Mouse (Mus musculus) gastrocnemius, adult 18-20 months (tissue): ENCODE measurements at regions not wholly inside any gene's neighbourhood (a gene's known extent, or its start where the extent isn't known, plus 50 kb on each side); places are given as distances from the start of the nearest gene placed in this dataset.
"Not testable (repeated sequence)": the region's sequence is repeated elsewhere in the genome, so short reads cannot be mapped to it uniquely, and the experiment has no call there.

Experiments used
- DNase-seq: peaks from one replicate; pipeline ENCODE4 v3.0.0; 2021; ENCODE audit warnings: low spot score

DNA sequence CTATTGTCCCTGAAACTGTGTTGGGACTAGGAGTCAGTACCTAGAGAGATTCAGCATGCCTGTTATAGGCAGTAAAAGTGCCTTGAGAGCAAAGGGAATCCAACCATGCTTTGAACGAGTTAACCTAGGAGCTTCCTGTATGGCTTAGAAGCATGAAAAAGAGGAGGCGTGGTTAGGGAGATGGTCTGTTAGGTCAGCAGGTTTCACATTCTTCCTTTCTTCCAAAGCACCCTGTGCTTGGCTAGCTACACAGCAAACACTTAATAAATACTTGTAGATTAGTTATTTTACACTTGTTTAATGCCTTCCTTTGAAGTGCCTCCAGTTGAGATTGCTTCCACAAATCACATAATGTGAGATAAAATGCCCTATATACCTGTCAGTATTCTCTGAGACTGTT is 284.9 kb upstream of the Adgra3 start:
- no peak for DNase-seq

DNA sequence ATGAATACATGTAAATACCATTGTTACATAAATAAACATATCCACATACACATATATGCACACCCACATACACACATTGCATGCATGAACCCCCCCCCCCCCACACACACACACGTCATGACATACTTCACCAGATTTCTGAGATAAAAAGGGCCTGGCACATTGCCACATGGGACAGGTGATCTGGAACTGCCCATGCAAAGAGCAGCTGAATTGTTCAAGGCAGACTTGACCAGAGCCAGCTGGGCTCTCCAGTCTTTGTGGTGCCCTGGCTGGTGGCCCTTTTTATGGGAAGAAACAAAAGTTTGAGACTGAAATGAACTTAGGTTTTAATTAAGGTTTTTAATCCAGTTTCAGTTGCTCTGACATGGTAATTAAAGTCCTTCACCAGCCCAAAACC is 250.7 kb upstream of the Adgra3 start:
- DNase-seq, result no peak

DNA sequence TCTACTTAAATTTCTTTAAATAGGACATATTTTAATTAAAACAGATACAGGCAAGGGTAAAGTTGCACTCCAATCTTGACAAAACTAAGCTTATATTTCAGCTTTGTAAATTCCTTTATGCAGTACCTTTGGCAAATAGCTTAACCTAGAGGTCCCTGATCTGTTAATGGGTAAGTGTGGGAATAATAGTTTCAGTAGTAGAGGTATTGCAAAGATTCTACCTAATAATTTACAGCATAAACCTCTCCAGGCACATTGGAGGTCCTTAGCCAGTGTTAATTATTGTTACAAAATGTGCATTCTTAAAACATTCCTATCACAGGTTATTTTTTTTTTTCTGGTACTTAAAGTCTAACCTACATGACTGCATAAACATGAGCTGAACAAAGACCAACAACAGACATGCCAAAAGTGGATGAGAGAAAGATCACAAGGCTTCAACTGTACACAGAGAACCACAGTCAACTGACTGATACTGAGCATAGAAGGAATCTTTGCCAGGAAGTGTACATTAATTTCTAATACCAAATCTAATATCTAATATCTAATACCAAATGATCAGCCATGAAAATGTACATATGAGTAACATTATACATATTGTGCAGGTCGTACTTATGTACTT is 245.2 kb upstream of the Adgra3 start:
- no peak for DNase-seq

DNA sequence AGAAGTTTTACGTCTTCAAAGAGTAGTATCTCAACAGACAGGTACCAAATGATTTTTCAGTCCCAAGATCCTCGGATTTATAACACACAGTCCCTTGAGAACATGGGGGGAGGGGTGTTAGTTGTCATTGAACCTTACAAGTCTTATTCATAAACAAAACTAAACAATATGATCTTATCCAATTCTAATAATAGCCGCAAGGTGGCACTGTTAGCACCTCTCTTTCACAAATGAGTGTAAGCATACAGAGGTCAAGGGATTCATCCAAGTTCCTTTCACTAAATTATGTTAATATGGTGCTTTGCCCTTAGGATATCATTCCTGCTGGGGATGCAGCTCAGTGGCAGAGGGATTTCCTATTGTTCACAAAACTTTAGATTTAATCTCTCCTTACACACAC is 235.0 kb upstream of the Adgra3 start:
- no peak for DNase-seq

DNA sequence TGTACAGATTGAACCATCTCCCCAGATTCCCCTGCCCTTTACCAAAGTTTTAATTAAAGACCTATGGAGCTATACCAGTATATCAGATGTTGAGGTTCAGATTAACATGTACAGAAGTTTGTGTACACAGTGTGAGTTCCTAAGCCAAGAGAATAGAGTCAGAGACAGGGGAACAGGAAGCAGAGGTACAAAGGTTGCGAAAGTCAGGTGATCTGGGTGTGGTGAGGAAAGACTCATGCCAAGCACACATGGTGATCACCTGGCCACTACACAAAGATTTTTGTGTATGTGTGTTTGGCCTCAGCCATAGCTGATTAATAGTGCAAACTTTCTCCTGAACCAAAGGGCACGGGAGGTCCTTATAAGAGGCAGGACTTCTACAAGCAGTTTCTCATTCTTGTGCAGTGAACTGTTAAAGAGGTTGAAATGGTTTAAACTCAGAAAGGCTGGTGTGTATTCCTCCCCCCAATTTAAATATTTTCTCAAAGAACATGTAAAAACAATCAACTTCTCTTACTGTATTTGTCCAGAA is 232.1 kb upstream of the Adgra3 start:
- no peak for DNase-seq

DNA sequence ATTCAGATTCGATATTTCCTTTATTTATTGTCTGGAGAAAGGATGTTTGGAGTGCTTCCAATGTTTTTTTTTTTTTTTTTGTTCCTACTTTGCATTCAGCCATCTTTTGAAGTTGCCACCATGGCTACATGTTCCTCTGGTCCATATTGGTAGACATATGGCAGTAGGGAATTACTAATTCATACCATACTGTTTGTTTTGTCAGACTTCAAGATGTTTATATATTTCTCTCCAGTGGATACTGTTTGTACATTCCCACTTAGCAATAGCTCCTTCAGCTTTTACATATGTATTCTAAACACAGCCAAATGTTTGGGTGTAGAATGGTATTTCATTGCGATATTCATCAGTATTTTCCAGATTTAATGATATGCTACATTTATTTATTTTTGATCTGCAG is 201.6 kb upstream of the Adgra3 start:
- no peak for DNase-seq

DNA sequence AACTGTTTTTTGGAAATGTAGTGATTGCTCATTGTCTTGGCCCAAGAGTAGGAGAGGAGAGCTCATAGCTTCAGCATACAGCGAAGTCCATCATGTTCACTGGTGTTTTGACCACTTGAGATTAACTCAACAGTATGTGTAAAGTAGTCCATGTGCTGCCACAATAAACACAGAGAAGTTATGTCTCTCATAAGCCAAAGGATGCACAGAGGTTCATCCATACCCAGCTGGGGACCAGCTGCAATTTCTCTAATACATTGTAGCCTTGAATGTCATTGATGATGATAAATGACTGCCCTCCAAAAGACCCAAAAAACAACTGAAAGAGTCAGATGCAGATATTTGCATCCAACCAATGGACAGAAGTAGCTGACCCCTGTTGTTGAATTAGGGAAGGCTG is 199.2 kb upstream of the Adgra3 start:
- no peak for DNase-seq

DNA sequence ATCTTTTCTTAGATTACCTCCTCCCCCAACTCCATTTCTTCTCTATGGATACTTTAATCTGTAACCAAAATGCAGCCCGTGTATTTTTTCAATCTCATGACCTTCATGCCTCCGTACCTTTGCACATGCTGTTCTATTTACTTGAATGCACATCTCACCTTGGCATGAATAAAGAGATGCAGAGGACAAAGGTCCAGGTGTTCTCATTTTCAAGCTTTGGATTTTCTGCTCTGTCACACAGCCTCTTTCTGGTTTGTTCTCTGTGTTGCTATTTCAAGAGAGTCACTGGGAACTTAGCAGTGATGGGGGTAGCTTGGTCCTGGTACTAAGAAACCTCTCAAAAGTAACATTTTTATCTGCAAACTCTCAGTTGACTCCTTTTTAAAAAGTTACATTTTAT is 175.3 kb upstream of the Adgra3 start:
- DNase-seq, result no peak

DNA sequence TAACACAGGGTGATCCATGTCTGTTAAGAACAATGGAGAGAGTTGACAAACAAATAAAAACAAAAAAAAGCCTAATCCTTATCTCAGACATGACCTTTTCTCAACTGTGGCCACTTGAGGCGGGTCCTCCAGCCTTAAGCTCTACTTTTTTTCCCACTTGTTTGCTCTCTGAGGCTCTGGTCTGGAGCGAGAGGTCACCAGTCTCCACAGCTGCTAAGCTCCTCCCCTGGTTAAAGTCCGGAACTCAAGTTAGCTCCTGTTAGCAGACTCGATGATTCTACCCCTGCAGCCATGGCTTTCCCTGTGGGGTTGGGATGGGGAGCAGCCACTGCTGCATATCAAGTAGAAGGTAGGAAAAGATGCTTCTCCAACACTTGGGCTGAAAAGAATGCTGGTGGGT is 158.2 kb upstream of the Adgra3 start:
- no peak for DNase-seq

DNA sequence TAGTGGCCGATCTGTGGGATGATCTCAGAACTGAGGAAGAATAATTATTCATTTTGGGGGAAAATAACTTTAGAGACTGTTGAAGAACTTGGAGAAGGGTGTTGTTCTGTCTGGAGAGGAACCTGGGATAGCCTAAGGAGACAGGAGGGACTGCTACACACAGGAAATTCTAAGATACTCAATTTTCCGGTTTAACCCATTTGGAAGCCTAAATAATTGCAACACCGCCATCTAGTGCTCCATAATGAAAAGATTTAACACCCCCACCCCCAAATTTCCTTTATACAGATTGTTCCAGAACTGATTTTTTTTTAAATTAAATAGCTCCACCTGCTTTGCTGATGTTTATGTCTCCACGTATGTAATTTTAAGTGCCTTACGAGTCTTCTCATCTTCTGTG is 157.2 kb upstream of the Adgra3 start:
- DNase-seq, result no peak

DNA sequence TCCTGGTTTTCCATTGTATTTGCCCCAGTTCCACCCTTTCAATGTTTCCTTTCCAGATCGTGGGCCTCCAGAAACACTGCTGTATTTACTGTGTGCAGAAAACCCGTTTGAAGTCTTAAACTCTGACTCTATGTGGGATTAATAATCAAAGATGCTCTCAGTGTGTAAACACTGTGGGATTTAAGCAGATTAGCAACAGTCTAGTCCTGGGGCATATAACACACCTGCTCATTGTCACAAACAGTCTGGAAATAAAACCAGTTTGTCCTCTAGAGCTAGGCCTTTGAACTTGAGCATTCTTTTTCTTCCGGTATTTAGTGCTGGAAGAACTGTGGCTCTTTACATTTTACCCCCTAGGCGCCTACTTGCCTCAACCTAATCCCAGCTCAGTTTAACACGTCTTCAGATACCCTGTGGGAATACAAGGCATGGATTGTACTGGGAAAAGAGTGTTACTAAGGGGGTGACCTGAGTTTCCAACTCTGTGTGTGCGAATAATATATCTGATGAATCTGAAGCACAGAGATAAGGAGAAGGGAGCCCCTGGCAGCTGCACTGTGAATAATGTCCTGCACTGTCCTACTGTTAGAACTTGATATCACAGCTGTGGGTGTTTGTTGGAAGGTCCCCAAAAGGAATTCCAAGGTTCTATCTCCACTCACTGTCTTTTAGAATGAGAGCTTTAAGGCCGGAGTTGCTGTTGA is 143.7 kb upstream of the Adgra3 start:
- DNase-seq, result no peak

DNA sequence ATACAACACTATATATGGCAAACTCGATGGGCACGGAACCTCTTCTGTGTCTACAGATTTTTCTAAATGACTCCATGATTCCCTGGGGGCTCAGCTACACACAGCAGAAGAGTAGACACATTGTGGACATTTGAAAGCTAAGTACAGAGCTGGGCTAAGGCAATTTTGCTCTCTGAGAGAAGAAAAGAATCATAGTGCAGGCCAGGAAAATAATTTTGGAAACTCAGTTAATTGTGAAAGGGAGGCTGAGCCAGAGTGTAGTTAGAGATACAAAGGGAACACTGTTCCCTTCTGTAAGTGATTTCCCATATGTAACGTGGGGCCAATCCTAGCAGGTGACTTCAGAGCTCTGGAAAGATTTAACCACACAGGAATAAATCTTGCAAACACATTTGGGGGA is 137.6 kb upstream of the Adgra3 start:
- DNase-seq, result no peak

DNA sequence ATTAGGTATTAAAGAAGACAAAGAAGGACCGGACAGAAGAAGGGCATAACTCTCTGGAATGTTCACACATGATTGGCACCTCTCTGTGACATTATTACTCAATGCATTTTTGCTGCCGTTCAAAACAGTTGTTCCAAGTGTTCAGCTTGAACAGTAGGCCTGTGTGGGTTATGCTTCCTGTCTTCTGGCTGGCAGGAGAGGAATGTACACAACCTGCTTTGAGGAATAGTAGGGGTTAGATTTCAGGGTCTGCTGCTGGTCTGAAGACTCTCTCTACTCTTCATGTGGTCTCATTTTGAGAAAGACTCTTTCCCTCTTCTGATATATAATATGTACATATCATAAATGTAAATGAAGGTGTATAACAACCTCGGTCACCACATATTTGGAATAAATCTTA is 137.2 kb upstream of the Adgra3 start:
- no peak for DNase-seq

DNA sequence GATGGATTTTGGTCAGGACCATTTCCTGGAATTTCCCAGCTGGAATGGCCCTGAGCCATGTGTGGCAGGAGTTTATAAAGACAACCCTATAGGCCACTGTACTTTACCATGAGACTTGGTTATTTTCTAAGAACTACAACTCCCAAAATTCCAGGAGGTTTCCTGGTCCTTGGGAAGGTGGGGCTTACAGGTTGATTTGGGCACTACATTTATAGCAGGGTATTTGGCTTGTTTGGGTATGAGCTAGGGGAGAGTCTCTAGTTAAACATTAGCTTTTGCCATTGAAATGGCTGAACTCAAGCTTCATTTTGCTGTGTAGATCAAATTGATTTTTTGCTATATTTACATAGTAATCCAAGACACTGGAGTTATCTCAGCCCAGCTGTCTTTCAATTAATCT is 130.6 kb upstream of the Adgra3 start:
- DNase-seq, result no peak

DNA sequence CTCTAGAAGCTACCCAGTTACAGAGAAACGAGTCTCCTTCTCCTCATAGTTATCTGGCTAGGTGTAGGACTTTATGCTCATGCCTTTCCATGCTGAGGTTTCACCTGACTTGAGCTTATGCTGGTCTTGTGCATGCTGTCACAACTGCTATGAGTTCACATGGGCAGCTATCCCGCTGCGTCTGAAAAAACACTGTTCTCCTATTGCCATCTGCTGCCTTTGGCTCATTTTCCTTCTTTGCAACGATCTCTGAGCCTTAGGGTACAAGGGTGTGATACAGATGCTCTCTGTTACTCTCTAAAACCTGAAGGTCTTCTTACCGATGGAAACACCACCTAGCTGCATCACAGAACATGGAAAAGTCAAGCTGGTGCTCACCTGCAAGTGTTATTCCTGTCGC is 123.9 kb upstream of the Adgra3 start:
- no peak for DNase-seq

DNA sequence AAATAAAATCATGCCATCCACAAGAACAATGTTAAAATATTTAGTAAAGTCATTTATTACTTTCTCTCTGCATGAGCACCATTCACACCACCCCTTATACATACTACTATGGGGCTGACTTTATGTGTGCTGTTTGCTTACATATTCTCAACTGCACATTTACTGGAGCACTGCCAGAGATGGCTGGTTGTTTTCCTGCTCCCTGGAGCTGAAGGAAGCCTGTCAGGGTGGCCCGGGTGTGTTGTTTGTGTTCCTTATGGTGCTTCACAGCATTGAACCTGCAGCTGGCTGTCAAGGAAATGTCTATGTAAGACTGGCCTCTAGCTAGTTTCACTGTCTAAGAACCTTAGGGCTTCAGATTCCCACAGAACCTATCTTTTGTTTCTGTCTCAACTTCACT is 97.8 kb upstream of the Adgra3 start:
- DNase-seq, result no peak

DNA sequence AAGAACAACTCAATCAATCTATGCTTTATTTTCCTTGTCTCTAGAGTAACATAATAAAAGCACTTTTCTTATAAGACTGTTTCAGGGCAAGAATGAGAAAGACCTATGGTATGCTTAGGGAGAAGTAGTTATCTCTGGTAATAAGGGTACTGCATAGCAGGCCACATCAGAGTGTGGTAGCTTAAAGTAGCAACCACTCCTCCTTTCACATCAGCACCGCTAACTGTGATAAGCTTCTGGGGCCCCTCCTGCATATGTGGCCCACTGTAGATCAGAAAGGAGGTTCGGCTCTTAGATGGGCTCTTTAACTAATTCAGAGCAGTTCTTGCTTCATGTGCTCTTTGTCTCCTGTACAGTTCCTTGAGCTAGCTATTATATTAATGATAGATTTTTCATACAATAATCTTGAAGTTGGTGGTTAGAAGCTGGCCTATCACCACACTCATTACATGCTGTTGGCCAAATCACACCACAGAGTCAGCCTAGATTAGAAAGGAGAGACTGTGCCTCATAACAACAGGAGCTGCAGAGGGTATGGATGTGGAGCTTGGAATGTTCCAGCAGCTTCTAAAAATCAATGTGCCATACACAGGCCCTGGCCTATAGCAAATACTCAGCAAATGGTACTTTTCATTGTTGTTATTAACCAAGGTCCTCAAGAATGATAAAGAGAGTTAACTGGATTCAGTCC is 96.5 kb upstream of the Adgra3 start:
- DNase-seq, result not testable (repeated sequence)

DNA sequence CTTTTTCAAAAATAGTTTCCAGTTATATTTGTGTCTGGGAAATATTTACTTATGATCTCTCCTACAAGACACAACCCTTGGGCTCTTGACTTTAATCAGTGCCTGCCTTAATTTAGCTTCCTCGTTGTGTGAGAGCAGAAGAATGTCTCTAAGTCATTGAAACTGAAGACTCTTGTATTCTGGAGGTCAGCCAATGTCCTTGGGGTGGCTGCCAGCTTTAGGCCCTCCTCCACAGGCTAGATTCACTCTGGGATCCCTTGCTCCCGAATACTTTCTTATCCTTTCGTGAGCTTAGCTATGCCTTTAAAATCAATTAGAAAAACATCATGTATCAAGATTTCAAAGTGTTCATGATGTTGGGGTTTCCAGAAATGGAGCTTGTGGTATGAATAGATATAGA is 88.1 kb upstream of the Adgra3 start:
- DNase-seq, result peak; percentile 11

DNA sequence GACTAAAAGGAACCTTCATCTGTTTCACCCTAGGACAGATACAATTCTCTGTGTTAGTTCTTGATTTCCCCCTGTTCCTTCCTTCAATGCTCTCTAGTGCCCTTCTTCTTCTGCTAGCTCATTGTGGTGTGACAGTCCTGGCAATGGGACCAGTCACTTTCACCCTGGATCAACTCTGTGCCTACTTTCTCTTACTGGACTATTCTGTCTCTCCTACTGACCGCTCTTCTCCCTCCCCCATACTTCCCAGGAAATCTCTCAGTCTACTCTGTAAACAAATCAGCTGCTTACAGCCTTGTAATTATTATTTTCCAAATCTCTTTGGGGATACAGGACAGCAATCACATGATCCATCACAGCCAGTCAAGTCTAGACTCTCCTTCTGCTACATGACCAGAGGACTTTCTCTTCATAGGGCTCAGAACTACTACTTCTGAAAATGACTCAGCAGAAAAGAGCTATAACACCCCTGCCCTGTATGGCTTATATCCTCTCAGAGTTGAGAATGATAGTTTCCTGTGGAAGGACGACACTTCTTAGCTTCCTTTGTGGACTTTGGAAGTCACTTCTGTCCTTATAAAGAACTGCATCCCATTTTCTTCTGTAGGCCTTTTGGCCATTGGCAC is 86.8 kb upstream of the Adgra3 start:
- DNase-seq, result no peak

DNA sequence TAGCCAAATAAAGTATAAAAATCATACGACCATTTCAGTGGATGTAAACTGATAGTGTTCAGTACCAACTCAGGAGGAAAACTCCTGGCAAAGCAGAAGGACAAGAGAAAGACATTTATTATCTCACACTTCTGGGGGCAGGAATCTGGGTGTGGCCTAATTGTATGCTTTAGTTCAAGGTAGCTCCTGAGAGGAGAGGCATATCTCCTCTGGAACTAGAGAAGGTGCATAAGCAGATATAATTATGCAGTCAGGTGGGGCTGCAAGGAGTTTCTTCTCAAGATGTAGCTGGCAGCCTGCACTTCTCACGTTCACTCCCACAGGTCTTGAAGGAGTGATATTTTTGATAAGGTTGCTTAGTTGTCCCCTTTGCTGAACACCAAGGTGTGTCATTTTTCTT is 71.4 kb upstream of the Adgra3 start:
- no peak for DNase-seq

DNA sequence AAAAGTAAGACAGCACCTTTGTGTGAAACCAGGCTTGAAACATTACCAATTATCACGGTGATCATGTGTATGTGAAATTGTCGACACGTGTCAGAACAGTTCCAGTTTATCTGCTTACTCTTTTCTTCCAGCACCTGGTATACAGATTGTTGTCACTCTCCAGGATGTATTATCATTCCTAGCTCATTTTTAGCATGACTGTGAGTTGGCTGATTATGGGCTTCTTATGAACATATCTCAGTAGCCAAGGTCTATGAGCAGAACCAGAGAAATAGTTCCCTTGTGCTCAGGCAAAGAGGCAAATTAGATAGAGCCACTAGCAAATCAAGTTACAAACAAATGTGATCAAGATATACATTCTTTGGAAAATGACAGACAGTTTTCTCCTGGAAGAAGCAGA is 70.2 kb upstream of the Adgra3 start:
- DNase-seq, result no peak

DNA sequence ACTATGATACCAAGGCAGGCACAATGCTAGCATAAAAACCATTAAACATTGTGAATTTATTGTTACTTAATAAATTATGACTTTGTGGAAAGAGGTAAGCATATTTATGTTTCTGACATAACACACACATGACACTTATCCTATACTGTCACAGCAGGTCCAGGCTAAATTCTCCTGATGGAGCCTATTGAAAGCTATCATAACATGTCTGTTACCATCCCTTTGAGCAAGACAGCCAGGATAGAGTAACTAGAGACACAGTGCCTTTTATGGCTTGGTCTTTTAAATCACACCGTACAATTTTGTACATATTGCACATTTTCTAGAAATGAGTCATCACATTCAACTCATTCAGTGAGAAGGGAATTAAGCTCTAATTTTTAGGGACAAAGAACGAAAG is 67.8 kb upstream of the Adgra3 start:
- DNase-seq, result no peak
